Comparison of ENCODE assay signal across 9 mouse cellular contexts in genomic region chr9:77806426-77806825, GRCm38 (mm10). TPM values are rescaled to one million over a fixed set of nuclear protein-coding genes. Genes with fewer than 3 reads are reported as not detected.
DNase-seq lines count a peak whose midpoint lies in the region; ATAC-seq and TF ChIP-seq lines count a peak whose summit lies in the region.
"Had no signal": no experiment of that assay in that cellular context is flagged by ENCODE, and none has a peak within 500 bp of the region (broad histone marks: within the 10 kb centered on the region; RNA-seq: fewer than 3 reads in every experiment).

No protein-coding gene starts in this region.

- H3K27ac ChIP-seq in layer of hippocampus, adult 2 months: peak overlapping the region; percentile 77
- H3K27ac ChIP-seq in limb, embryonic 11.5 days (replicated peaks; ENCODE audit: low read depth, low read length): no peak overlapping the region
- peak overlapping the region; percentile 25 for H3K27ac ChIP-seq in neural tube, embryonic 13.5 days (replicated peaks)

- peak overlapping the region; percentile 49 for H3K4me3 ChIP-seq in layer of hippocampus, adult 2 months
- no peak overlapping the region for H3K4me3 ChIP-seq in limb, embryonic 11.5 days (ENCODE audit: low read depth, low read length)
- no peak overlapping the region for H3K4me3 ChIP-seq in neural tube, embryonic 13.5 days

- H3K27me3 ChIP-seq in limb, embryonic 11.5 days (ENCODE audit: control insufficient read depth, insufficient read depth, low read length): no peaks in the 10 kb centered on the region
- H3K27me3 ChIP-seq in neural tube, embryonic 13.5 days: no peaks in the 10 kb centered on the region
- H3K27me3 ChIP-seq: Patski had no signal

- no peak for DNase-seq in layer of hippocampus, adult 2 months (ENCODE audit: low spot score in 2 of 2)
- DNase-seq in layer of hippocampus, adult 9-10 months (ENCODE audit: low spot score): no peak
- DNase-seq in limb, embryonic 11.5 days (ENCODE audit: low spot score): no peak
- DNase-seq in cerebellum, adult 11-12 months: no peak
- DNase-seq in cerebellum, postnatal 4 days (ENCODE audit: low spot score in 2 of 2): no peak
- DNase-seq in kidney, postnatal 4 days: no peak

- peak overlapping the region; percentile 25; the same call in 1 of the 2 replicates for H3K4me2 ChIP-seq in limb, embryonic 11.5 days (ENCODE audit: low read depth, severe bottlenecking)
- peak overlapping the region; percentile 47 for H3K4me2 ChIP-seq in neural tube, embryonic 13.5 days

- ATAC-seq in erythroid progenitor cell, adult 5-6 weeks (replicated peaks; ENCODE audit: low FRiP score, poor library complexity, severe bottlenecking): peak; percentile 45; the same call in 1 of the 2 replicates
- ATAC-seq in limb, embryonic 11.5 days (ENCODE audit: insufficient number of reproducible peaks, low FRiP score, low TSS enrichment, low read depth): peak; percentile 62
- ATAC-seq in neural tube, embryonic 13.5 days (ENCODE audit: low read depth): peak; percentile 73

- 52% methylated on average over 3 of the region's 3 CpGs for WGBS in limb, embryonic 11.5 days
- WGBS in neural tube, embryonic 13.5 days: 46% methylated on average over 3 of the region's 3 CpGs

- TF ChIP-seq CTCF in layer of hippocampus, adult 2 months (conservative IDR thresholded peaks at IDR 0.05): no peak

- H3K9ac ChIP-seq in limb, embryonic 11.5 days (ENCODE audit: low read length): peak overlapping the region; percentile 59; the same call in 1 of the 2 replicates
- peak overlapping the region; percentile 31; the same call in 1 of the 2 replicates for H3K9ac ChIP-seq in neural tube, embryonic 13.5 days

- no peaks in the 10 kb centered on the region for H3K4me1 ChIP-seq in limb, embryonic 11.5 days (ENCODE audit: control insufficient read depth, insufficient read depth, low read length)
- H3K4me1 ChIP-seq in neural tube, embryonic 13.5 days (replicated peaks): peaks cover 8% of the 10 kb centered on the region; the same call in 1 of the 2 replicates

- H3K36me3 ChIP-seq in limb, embryonic 11.5 days (ENCODE audit: control insufficient read depth, insufficient read depth, low read length): no peaks in the 10 kb centered on the region
- no peaks in the 10 kb centered on the region for H3K36me3 ChIP-seq in neural tube, embryonic 13.5 days

- H3K9me3 ChIP-seq in limb, embryonic 11.5 days (ENCODE audit: control insufficient read depth, low read length): no peaks in the 10 kb centered on the region
- no peaks in the 10 kb centered on the region for H3K9me3 ChIP-seq in neural tube, embryonic 13.5 days

RNA-seq across cellular contexts. Expression of gene Gclc, which starts 52.1 kb away (rescaled TPM):
- total RNA-seq in layer of hippocampus, adult 2 months (2021): 10 to 100 TPM; 45.3 to 46.2 TPM
- 250 and 264 TPM in 2 replicates for total RNA-seq in erythroid progenitor cell, adult 5-6 weeks (2015; ENCODE audit: low replicate concordance)
- 227 and 234 TPM in 2 replicates for total RNA-seq in erythroid progenitor cell, adult 5-6 weeks (2017; ENCODE audit: low replicate concordance)
- 12.3 and 14.4 TPM in 2 replicates for polyA plus RNA-seq in limb, embryonic 11.5 days (2014; fragmentation: Nextera tagmentation; extraction: Ambion mirVana)
- polyA plus RNA-seq in neural tube, embryonic 13.5 days (2015; fragmentation: Nextera tagmentation; extraction: Ambion mirVana): 16.8 TPM in 2 replicates

Comparison
In these comparisons a context has a peak if more than half of its experiments do, and no peak if none do; other contexts are left out.
1. RNA of gene Gclc, which starts 52.1 kb away (total RNA-seq): 227 to 264 TPM in erythroid progenitor cell, adult 5-6 weeks; 45.3 to 46.2 TPM in layer of hippocampus, adult 2 months; every median in the first group is over 4 times any median in the second.
2. Peak in every context shown above with its lines, with median percentiles within 50 percentile points of each other: ATAC-seq.